Mouse (Mus musculus) CD8-positive naive resting alpha-beta T cell, adult 2 months (primary cell): ENCODE results near the gene Isx.

Experiments used
- DNase-seq, 2 experiments: peaks; one replicate each; pipeline ENCODE4 v3.0.0; 2022; ENCODE audit warnings: low read depth in 2 of 2, low spot score in 2 of 2

The Isx gene

GRCm38 (mm10) chr8:74872940-74873339, at the start of gene Isx:
Gene Isx (plus strand): TSS chr8:74873173.
- DNase-seq: no peak

GRCm38 (mm10) chr8:74827689-74828088, 45.3 kb upstream of the Isx start:
- DNase-seq: no peak

- DNase-seq: no peak
These were observed 41.7 kb upstream of the Isx start for GRCm38 (mm10) chr8:74831322-74831721.

GRCm38 (mm10) chr8:74834246-74834645, 38.7 kb upstream of the Isx start:
- DNase-seq: no peak

GRCm38 (mm10) chr8:74847376-74848048, 25.5 kb upstream of the Isx start:
- no peak for DNase-seq

- DNase-seq: no peak
These were observed 24.3 kb upstream of the Isx start for GRCm38 (mm10) chr8:74848707-74849106.

- no peak for DNase-seq
These were observed 22.0 kb upstream of the Isx start for GRCm38 (mm10) chr8:74850971-74851370.

GRCm38 (mm10) chr8:74851837-74852236, 21.1 kb upstream of the Isx start:
- no peak for DNase-seq

- DNase-seq: no peak
These were observed 19.5 kb upstream of the Isx start for GRCm38 (mm10) chr8:74853488-74853887.

- DNase-seq: no peak
These were observed 18.2 kb upstream of the Isx start for GRCm38 (mm10) chr8:74854786-74855185.

GRCm38 (mm10) chr8:74855341-74855740, 17.6 kb upstream of the Isx start:
- no peak for DNase-seq

- DNase-seq: no peak
These were observed 13.7 kb upstream of the Isx start for GRCm38 (mm10) chr8:74859241-74859640.

- DNase-seq: no peak
These were observed 12.5 kb upstream of the Isx start for GRCm38 (mm10) chr8:74860449-74860848.

GRCm38 (mm10) chr8:74862598-74862997, 10.4 kb upstream of the Isx start:
- no peak for DNase-seq

GRCm38 (mm10) chr8:74870346-74870949, 2.5 kb upstream of the Isx start:
- no peak for DNase-seq

GRCm38 (mm10) chr8:74871686-74872085, 1.3 kb upstream of the Isx start:
- DNase-seq: no peak

- DNase-seq: no peak
These were observed 686 bp upstream of the Isx start for GRCm38 (mm10) chr8:74872151-74872823.

GRCm38 (mm10) chr8:74874565-74874964, 1.6 kb downstream of the Isx start:
- DNase-seq: no peak

GRCm38 (mm10) chr8:74878637-74879036, 5.7 kb downstream of the Isx start:
- DNase-seq: no peak

- no peak for DNase-seq
These were observed 15.8 kb downstream of the Isx start for GRCm38 (mm10) chr8:74888763-74889162.

GRCm38 (mm10) chr8:74891030-74891429, 18.1 kb downstream of the Isx start:
- no peak for DNase-seq

GRCm38 (mm10) chr8:74896302-74896701, 23.3 kb downstream of the Isx start:
- DNase-seq: no peak
